Mouse (Mus musculus) ovary, postnatal 10 days (tissue): ENCODE measurements around the gene Cenpm.

ENCODE experiments used
- DNase-seq: peaks from one replicate; pipeline ENCODE4 v3.0.0; 2022; ENCODE audit warnings: low spot score

Gene Cenpm

DNA sequence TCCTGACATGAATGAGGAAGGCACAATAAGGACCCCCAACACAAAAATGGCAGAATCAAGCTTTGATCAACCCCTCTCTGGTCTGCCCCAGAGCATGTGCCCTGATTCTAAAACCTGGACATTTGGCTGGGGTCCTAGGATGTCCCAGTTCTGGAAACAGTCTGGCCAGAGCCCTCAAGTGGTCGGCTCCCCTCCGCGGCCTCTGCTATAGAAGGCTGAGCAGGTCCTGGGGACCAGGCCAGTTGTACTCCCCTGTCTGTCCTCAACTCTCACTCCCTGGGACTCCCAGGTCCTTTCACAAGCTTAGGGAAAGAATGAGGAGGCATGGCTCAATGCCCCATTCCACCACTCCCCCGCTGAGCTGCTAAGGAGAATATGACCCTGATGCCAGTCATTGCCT is 31.3 kb downstream of the Cenpm start:
- no peak for DNase-seq

DNA sequence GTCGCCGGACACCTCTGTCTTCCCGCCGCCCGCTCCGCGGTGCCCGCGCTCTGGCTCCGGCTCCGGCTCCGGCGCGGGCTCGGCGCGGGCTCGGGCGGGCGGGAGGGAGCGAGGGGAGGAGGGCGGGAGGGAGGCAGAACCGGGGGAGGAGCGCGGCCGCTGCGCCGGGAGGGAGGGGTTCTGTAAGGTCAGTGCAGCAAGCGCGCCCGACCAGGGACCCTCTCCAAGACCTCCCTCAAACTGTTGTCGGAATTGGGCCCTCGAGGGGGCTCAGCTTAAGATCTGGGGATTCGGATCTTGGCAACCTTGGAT is 31.8 kb downstream of the Cenpm start, which contains the start of gene Shisa8:
Shisa8 (minus strand) TSS at position 64 of the 312 bp plus-strand sequence.
- DNase-seq: no peak

DNA sequence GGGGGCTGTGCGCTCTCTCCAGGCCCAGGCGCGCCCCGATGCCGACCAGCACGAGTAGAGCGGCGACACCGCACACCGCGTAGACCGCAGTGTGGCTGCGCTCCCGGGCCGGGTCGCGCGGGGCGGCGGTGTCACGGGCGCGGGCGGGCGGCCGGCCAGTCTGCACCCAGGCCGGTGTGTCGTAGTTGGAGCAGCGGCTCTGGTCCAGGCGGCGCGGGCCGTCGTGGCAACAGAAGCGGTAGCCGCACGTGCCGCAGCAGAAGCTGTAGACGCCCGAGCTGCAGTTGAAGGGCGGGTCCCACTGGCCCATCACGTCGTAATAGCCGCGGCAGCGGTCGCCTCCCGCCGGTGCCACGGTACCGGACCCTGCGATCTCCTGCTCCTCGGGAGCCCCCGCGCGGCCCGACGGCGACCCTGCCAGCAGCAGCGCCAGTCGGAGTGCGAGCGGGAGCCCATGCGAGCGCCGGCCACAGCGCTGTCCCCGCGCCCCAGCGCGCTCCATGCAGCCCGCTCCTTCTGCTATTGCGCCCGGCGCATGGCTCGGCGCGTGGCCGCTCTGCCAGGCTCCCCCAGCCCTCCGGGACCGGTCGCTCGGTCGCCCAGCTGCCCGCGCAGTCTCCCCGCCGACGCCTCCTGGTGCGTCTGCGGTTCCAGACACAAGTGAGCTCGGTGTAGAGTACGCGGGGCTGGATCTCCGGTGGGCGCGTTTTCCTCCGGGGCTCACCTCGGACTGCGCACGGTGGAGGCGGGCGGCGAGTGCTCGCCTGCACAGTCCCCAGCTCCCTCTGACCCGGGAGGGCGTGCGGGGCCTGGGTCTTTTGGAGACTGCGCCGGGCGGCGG is 32.4 kb downstream of the Cenpm start:
- no peak for DNase-seq

DNA sequence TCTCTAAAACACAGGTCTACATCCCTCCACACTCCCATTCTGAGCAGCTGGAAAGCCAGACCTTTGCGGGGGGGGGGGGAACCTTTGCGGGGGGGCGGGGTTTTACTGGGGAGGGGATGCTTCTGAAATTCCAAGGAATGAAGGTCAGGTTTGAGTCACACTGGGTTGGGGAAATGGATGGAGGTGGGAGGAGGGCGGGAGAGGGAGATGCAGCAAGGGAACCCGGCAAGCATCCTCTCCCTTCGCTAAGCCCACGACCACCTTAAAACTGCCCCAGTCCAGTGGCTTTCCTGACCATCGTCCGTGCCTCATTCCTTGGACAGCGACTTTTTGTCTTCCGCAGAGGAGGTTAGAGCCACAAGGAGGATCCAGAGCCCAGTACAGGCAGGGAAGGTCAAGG is 33.3 kb downstream of the Cenpm start:
- DNase-seq: no peak

DNA sequence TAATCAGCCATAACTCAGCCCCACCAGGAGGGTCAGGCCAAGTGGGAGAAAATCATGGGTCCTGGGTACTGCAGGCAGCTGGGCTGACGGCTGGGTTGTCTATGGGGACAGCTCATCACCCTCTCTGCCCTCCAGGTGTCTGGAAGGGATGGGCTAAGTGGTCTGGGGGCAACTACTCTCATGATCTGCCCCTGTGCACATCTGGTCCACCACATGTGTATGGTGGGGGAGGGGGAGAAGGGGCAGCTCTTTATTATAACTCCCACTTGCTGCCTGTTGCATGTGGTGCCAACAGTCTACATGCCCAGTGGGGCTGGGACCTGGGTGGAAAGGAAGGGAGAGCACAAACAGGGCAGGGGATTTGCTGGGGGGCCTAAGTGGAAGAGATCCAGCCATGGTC is 33.7 kb downstream of the Cenpm start:
- DNase-seq: no peak

DNA sequence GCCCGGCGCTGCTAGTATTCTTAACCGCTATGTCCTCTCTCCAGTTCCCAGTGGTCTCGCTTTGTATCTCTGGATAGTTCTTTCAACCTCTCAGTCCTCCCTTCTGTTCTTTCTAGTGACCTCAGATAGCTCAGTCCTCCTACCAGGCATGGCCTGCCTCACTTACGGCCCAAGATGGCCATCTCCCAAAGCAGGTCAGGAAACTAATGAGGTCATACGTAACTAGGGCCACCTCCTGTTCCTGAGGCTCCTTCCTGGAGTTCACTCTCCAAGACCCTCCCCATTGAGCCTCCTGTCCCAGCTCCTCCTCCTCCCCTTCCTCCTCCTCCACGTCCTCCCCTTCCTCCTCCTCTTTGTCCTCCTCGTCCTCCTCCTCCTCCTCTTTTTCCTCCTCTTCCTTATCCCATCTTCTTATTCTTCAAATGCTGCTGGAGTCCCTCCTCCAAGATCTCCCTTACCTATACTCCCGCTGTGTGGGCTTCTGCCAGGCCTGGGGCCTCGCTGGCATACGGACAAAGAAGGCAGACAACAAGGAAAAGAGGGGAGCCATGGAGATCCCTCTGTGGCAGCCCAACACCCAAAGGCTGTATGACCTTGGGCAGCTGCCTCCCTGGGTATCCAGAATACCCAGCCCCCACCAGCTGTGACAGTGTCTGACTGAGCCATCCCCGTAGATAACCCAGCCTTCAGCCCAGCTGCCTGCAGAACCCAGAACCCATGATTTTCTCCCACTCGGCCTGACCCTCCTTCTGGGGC is 35.1 kb downstream of the Cenpm start:
- DNase-seq: no peak

DNA sequence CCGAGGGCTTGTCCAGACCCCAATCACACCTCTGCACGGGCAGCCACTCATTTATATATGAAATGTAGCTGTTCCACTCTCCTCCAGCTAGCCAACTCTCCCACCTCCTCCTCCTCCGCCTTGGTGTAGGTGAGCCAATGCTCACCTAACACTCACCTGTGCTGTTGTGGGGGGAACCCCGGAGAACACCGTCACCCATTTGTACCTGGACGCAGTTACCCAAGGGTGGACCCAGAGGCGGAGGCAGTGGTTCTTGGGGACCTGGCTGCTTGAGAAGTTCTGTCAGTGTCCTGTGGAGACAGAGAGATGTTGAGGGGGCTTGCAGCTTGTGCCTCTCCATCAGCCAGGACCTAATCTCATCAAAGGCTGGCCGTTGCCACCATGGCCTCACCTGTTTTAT is 36.2 kb downstream of the Cenpm start:
- no peak for DNase-seq

DNA sequence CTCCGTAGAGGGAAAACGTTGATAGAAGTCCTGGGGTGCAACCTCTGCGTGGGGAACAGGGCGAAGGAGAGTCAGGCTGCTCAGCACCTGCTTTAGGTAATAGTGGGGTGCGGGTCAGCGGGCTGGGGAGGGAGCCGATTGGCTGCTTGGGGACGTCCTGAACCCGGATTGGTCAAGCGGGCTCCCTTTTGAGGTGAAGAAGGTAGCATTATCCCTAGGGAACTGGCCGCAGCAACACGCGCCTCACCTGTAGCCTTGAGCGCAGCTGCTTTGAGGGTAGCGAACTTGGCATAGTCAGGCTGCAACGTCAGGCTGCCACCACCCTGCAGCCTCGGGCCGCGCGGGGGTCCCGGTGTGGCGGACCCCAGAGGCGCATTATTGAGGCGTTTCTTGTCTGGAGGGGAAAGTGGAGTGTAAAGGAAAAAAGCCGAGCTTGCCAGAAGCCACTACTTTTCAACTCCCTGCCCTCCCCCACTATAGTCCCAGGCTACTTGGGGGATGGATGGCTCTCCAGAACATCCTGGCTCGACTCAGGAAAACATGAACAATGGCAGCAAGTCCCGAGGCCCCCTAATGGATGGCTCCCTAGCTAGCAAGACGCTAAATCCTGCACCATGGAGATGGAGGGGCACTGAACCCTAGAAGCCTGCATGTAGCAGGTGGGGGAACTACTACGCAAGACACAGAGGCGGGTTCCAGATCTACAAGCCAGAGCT is 36.9 kb downstream of the Cenpm start:
- no peak for DNase-seq

DNA sequence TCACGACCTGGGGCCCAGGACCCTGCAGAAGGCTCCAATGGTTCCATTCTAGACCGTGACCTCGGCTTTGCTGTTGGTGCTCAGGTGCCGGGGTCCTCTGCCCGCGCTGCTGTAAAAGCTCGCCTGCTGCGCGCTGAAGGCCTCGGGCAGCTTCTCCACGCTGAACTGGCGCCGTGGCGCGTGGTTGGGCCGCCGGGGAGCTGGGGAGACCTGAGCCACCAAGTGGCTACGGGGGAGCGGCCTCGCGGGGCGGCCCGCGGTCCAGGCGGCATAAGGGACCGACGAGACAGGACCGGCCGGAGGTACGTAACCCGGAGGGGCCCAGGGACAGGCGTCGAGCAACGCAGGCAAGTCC is 37.5 kb downstream of the Cenpm start:
- DNase-seq: no peak

DNA sequence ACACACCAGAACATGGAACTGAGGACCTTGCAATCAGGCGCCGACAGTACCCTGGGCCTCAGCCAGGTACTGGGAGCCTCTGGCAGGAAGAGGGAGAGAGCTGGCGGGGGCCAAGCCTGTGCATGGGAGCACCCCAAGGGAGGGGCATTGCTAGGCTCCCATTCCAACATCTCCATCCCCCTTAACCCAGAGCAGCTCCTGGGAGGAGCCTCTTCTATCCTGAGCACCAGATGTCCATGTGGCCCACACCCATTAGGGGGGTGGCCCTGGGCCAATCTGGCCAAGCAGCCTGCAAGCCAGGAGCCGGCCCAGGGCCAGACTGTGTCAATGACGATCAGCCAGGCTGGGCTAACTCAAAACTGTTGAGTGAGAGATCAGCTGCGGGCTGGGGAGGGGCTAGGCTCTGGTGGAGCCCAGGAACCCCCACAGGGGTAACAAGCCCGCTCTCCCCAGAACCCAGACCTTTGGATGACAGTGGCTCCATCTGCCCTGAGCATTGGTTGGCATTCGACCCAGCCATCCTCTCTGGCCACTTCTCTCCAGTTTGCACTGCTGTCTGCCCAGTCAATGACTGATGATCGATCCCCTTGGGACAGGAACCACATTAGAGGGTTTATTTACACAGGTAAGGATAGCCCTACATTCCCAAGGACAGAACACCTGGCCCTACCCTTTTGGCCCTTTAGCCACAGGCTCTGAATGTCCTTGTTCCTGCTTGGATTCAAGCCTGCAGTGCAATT is 38.0 kb downstream of the Cenpm start:
- DNase-seq: no peak

DNA sequence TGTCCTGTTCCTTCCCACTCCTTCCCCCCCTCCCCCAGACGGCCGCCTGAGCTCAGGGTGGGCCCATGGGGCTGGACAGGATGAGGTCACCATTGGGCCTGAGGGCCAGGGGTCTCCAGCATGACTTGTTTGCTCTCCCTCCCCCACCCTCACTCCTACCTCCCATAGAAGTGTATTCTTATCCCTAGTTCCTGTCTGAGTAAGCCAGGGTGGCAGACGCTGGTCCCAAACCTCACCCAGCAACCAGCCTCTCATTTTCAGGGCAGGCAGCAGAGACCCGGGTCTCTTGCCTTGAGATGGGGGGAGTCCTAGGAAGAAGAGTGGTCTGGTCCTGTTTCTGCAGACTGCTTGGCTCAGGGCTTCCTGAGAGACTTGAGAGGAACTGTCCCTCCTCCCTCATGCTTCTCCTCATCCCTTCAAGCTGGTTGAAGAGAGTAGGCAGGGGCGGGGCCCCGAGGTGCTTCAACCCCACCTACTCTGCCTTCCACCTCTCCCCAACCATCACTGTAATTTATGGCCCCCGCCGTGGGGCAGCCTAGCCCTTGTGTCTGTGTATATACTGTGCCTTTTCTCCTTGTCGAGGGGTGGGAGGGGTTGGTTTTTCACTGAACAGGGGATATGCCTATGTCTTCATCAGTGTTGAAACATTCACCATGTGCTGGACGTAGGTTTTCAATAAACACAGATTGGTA is 39.7 kb downstream of the Cenpm start:
- DNase-seq: no peak

DNA sequence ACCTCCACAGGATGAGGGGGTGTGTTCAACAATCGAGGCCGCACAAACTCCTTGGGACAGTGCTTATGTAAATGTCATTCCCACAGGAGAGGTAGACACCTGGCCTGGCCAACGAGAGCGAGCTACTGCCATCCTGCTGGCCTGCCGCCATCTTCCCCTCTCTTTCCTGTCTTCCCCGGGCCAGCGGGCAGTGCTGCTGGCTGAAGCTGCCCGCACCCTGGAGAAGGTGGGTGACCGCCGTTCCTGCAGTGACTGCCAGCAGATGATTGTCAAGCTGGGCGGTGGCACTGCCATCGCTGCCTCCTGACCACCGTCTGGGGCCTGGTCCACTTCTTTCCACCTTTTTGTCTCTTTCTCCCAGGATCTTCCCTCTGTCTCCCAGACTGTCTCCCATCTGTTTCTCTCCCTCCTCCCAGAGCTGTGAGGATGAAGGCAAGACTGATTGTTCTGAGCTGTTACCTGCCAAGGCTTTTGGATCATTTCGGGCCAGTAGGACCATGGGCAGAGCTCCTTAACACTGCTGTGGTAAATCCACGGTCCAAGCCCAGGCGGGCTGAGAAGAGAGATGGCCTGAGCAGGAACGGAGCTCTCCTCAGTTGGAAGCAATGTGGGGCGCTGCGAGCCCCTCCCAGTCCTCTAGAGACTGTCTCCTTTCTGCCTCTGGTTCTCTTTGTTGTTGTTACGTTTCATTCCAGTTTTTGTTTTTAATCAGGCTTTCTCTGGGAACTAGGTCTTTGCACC is 40.8 kb downstream of the Cenpm start:
- no peak for DNase-seq

DNA sequence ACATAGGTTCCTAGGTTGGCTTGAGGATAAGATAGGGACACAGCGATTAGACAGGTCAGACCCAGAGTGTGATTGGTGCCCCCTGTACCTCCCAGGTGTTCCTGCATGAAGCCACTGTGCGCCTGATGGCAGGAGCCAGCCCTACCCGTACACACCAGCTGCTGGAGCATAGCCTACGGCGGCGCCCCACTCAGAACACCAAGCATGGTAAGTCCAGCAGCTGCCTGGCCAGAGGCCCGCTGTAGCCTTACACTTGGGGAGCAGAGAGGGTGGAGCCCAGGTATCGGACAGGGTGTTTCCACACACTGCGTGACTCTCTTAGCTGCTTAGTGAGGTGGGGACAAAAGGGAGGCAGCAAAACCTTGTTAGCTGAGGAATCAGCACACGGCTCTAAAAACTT is 41.5 kb downstream of the Cenpm start:
- no peak for DNase-seq

DNA sequence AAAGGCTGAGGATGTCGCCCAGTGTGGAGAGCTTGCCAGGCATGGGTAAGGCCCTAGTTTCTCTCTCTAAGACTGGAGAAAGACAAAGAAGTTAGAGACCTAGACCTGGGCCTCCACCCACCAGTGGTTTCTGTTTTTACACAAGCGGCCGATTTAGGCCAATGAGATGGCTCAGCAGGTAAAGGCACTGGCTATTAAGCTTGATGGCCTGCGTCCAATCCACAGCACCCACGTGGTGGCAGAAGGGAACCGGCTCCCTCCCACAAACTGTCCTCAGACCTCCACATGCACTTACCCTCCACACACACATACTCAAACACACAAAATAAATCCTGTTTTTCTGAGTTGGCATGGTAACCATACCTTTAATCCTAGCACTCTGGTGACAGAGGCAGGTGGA is 42.5 kb downstream of the Cenpm start:
- DNase-seq: no peak

DNA sequence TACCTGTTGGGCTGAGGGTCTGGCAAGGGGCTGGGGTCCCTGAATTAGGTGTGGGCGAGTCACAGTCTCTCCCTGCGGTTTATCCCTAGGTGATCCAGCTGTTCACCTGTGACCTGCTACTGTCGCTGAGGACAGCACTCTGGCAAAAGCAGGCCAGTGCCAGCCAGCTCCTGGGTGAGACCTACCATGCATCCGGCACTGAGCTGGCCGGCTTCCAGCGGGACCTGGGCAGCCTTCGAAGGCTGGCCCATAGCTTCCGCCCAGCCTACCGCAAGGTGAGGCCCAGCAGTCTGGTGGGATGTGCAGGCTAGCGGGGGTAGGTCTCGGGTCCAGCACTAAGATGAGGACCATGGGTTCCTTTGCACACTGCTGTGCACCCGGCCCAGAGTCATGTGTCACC is 45.0 kb downstream of the Cenpm start:
- no peak for DNase-seq

DNA sequence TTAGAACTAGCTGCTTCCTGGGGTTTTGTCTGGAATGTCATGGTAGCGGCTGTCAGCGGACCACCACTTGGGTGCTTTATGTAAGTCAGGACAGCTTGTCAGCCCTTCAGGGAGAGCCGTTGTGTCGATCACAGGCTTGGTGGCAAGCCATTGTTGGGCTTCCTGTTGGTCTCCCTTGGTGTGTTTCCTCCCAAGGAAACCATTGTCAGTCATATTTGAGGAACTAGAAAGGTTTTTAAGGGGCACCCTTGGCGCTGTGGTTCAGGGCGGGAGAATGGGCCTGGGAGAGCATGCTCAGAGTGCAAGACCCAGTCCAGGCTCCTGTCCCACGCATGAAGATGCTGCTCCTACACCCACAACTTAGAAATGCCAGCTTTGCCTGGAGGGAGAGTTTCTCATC is 46.2 kb downstream of the Cenpm start:
- DNase-seq: no peak

DNA sequence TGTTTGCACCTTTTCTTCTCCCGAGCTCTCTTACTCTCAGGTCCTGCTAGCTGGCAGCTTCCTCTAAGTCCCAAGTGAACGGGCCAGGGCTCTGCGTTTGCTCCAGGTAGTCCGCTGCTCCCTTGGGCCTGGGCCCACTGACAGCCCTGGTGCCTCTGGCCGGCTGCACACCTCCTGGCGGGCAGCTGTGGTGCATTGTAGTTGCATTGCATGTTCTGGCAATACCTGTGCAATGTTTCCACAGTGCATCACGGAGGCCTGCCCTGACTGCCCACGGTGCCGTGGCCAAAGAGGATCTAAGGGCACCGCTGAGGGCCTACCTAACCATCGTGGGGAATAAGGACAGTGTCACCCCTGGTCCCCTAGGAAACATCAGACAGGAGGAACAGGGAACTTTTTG is 46.6 kb downstream of the Cenpm start:
- DNase-seq: no peak

DNA sequence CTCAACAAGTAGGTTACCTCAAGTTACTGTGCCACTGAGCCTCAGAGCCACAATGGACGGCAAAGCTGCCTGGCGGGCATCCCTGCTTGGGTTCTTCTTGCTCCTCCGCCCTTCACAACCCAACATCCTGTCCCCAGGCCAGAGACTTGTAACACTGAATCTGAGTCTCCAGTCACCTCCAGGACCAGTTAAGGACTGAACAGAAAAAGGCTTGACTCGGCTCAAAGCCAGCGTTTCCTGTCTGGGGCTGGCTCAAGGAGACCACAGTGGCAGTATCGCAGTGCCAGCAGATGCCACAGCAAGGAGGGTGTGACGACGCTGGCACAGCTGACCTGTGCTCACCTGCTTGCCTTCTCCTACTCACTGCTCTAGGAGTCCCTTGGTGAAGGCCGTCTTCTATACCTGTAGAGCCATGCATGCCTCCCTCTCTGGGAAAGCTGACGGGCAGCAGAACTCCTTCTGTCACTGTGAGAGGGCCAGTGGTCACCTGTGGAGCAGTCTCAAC is 47.2 kb downstream of the Cenpm start:
- DNase-seq: no peak

DNA sequence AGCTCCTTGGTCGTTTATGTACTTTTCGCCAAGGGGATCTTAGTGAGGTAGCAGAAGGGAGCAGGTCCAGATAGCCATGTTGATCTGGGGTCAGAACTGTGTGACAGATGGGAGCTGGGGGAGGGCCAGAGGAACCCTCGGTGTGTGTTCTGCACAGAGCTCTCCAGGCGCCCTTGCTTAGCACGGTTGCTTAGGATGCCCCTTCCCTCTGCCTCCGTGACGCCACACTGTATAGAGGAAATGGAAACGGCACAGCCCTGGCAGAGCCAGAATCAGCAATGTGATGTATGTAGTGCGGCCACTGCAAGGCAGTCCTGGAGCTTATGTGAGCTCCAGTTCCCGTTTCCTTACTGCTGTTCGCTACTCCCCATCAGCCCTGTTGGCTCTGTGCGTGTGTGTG is 48.2 kb downstream of the Cenpm start:
- DNase-seq: no peak

DNA sequence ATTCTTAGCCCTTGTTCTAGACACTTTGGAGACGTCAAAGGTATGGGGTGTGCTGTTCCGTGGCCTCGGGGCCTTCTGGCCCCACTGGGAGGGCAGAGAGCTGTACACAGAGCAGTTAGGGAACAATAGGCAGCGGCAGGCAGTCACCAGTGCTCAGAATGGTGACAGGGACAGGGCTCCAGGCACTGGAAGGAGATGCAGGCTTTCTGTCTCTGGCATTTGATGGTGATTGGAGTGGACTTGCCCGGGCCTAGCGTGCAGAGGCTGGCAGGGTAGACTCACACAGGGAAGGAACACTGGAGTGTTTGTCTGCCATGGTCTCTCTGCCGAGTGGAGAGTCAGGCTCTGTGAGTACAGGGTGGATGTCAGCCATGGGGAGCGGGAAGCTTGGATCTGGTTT is 51.9 kb downstream of the Cenpm start:
- no peak for DNase-seq
